Mouse (Mus musculus) liver, adult 2 months (tissue): ENCODE measurements around the gene Bach2. TPM values are rescaled to one million over a fixed set of nuclear protein-coding genes. Genes with fewer than 3 reads are reported as not detected.

Experiments
- DNase-seq: peaks from one replicate; pipeline ENCODE4 v3.0.0-alpha.2; 2011; ENCODE audit warnings: low read depth, low spot score; ENCODE audit errors: extremely low read depth
- H3K27ac ChIP-seq: fragments of 200-500 bp; replicated peaks from 2 replicates; pipeline ENCODE4 v1.5.1; 2012; ENCODE audit warnings: low read depth, mild to moderate bottlenecking, control low read depth, inconsistent platforms, low read length; ENCODE audit not compliant: insufficient read depth
- H3K27me3 ChIP-seq: fragments of 200-500 bp; 2 replicates; pipeline ENCODE4 v1.6.1; 2012; ENCODE audit warnings: mild to moderate bottlenecking, moderate library complexity, low read length, inconsistent platforms; ENCODE audit not compliant: control insufficient read depth, insufficient read depth
- H3K36me3 ChIP-seq: fragments of 200-500 bp; 2 replicates; pipeline ENCODE4 v1.6.1; 2012; ENCODE audit warnings: low read length, inconsistent platforms; ENCODE audit not compliant: control insufficient read depth, insufficient read depth
- H3K4me1 ChIP-seq: fragments of 200-500 bp; 2 replicates; pipeline ENCODE4 v1.6.1; 2011; ENCODE audit warnings: low read length; ENCODE audit not compliant: control insufficient read depth, insufficient read depth
- H3K4me3 ChIP-seq: fragments of 200-500 bp; 2 replicates; pipeline ENCODE4 v1.5.1; 2011; ENCODE audit warnings: low read depth, mild to moderate bottlenecking, control low read depth, low read length, moderate library complexity; ENCODE audit not compliant: insufficient read depth
- H3K79me2 ChIP-seq: fragments of 200-500 bp; 2 replicates; pipeline ENCODE4 v1.6.1; 2012; ENCODE audit warnings: inconsistent platforms, mild to moderate bottlenecking, low read length, moderate library complexity; ENCODE audit not compliant: control insufficient read depth, insufficient read depth
- H3K9ac ChIP-seq: fragments of 200-500 bp; 2 replicates; pipeline ENCODE4 v1.6.1; 2012; ENCODE audit warnings: low read depth, mild to moderate bottlenecking, control low read depth, inconsistent platforms, low read length
- CTCF ChIP-seq: fragments of 200-500 bp; IDR thresholded peaks from 2 replicates; pipeline ENCODE4 v1.5.1; 2011; ENCODE audit warnings: low read depth, low read length, control low read depth
- POLR2A ChIP-seq: fragments of 200-500 bp; IDR thresholded peaks from 2 replicates; pipeline ENCODE4 v1.6.1; 2011; ENCODE audit warnings: low read length, control low read depth; ENCODE audit not compliant: insufficient read depth; ENCODE audit errors: extremely low read depth
- WGBS: fragments of 180-500 bp; shearing (Covaris S2); methylation state at CpG from one replicate; pipeline ENCODE4 v1.1.7; 2018; 5-methylcytosine and 5-hydroxymethylcytosine counted together
- polyA plus RNA-seq: library from polyadenylated mRNA; depleted of rRNA; stranded (reverse); fragments of >200 nt; gene quantifications from 2 replicates; pipeline ENCODE4 v1.2.3, GENCODE M21; 2012
- total RNA-seq: library from RNA; depleted of rRNA; stranded (reverse); fragments of >200 nt; gene quantifications from 2 replicates; pipeline ENCODE4 v1.2.3, GENCODE M21; 2014

Bach2 gene
- total and polyA plus RNA-seq, 2 experiments: 2.1 to 6.0 TPM

DNA sequence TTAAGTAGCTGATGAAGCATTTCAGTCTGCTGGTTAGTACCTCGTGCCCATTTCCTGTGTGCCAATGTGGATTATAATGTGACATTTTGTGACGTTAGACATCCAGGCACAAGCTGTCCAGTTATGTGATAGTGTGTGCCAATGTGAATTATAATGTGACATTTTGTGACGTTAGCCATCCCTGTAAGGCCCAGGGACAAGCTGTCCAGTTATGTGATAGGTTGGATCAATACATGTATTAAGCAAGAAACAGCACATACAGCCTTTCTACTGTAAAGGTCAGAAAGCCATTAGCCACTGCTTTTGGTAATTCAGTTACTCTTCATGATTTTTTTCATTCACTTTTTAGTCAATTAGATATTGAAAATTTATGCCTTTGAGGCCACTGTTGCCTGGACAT lies 76.3 kb downstream of the Bach2 start:
- Histone ChIP-seq H3K4me3 (no peak overlapping the region), H3K79me2 (no peaks in the 10 kb centered on the region), H3K36me3 (peaks cover 2% of the 10 kb centered on the region; the same call in 1 of the 2 replicates), H3K27ac (no peak overlapping the region), H3K9ac (no peak overlapping the region), H3K4me1 (peaks cover 4% of the 10 kb centered on the region), H3K27me3 (no peaks in the 10 kb centered on the region)
- peak; percentile 53 for DNase-seq
- 19% methylated on average over 3 of the region's 3 CpGs for WGBS
- TF ChIP-seq POLR2A (no peak), CTCF (no peak)

DNA sequence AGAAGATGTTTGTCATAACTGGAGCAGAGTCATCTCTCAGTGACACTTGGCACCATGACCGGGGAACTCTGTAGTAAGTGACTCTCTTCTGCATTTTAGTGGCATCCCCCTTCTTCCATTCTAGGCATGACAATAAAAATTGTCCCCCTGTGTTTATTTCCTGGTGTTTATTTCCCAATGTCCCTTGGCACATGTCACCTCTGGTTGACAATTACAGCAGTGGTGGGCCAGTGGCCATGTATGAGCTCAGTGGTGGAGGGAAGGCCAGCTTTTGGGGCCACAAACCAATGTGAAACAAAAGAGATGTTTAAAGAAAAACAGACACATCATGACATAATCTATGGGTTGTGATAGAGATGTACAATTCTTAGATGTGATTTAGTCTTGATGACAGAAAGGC lies 80.0 kb downstream of the Bach2 start:
- no peak overlapping the region for H3K4me3 ChIP-seq
- no peak overlapping the region for H3K9ac ChIP-seq
- WGBS: 95% methylated on average over 1 of the region's 1 CpGs
- peaks cover 4% of the 10 kb centered on the region; the same call in 1 of the 2 replicates for H3K79me2 ChIP-seq
- H3K27ac ChIP-seq: no peak overlapping the region
- TF ChIP-seq POLR2A (no peak), CTCF (no peak)
- no peak for DNase-seq
- peaks cover 2% of the 10 kb centered on the region; the same call in 1 of the 2 replicates for H3K36me3 ChIP-seq
- H3K4me1 ChIP-seq: peaks cover 4% of the 10 kb centered on the region
- H3K27me3 ChIP-seq: no peaks in the 10 kb centered on the region

DNA sequence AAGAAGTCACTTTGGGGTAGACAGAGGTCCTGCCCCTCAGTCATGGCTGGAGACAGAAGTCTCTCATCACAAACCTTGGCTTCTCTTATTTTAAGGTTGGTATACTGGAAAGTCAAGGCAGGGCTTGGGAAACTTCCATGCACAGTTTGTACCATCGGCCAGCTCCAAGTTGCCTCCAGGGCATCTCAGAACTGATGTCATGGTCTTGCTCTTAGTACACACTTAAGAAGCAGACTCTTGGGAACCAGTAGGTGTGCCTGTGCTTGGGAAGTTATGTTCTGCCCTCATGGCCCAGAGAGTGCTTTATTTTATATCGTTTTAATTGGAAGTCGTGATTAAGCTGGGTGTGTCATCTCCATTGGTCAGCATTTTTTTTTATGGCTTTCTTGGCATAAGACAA lies 80.7 kb downstream of the Bach2 start:
- peaks cover 4% of the 10 kb centered on the region; the same call in 1 of the 2 replicates for H3K36me3 ChIP-seq
- peaks cover 8% of the 10 kb centered on the region; the same call in 1 of the 2 replicates for H3K79me2 ChIP-seq
- H3K27me3 ChIP-seq: no peaks in the 10 kb centered on the region
- no peak for DNase-seq
- no peak overlapping the region for H3K27ac ChIP-seq
- H3K4me1 ChIP-seq: peaks cover 4% of the 10 kb centered on the region
- no peak overlapping the region for H3K9ac ChIP-seq
- H3K4me3 ChIP-seq: no peak overlapping the region
- TF ChIP-seq POLR2A (no peak), CTCF (no peak)
- WGBS: 92% methylated on average over 3 of the region's 3 CpGs

- 100% methylated on average over 1 of the region's 1 CpGs for WGBS
- peaks cover 4% of the 10 kb centered on the region for H3K4me1 ChIP-seq
- H3K36me3 ChIP-seq: peaks cover 4% of the 10 kb centered on the region; the same call in 1 of the 2 replicates
- H3K79me2 ChIP-seq: peaks cover 8% of the 10 kb centered on the region; the same call in 1 of the 2 replicates
- DNase-seq: no peak
- no peak overlapping the region for H3K27ac ChIP-seq
- H3K9ac ChIP-seq: no peak overlapping the region
- no peaks in the 10 kb centered on the region for H3K27me3 ChIP-seq
- H3K4me3 ChIP-seq: no peak overlapping the region
- TF ChIP-seq POLR2A: no peak
- no peak for TF ChIP-seq CTCF
Measured at GRCm38 (mm10) chr4:32320039-32320438, 81.4 kb downstream of the Bach2 start.

- H3K4me3 ChIP-seq: no peak overlapping the region
- H3K79me2 ChIP-seq: peaks cover 8% of the 10 kb centered on the region; the same call in 1 of the 2 replicates
- H3K27ac ChIP-seq: no peak overlapping the region
- H3K27me3 ChIP-seq: no peaks in the 10 kb centered on the region
- 0 out of 2 replicates have a peak, but pooled peaks cover 2% of the 10 kb centered on the region for H3K36me3 ChIP-seq
- 98% methylated on average over 6 of the region's 6 CpGs for WGBS
- no peak overlapping the region for H3K9ac ChIP-seq
- H3K4me1 ChIP-seq: no peaks in the 10 kb centered on the region; the same call in 1 of the 2 replicates
- TF ChIP-seq POLR2A (no peak), CTCF (no peak)
- no peak for DNase-seq
Measured at GRCm38 (mm10) chr4:32324111-32324510, 85.5 kb downstream of the Bach2 start.

DNA sequence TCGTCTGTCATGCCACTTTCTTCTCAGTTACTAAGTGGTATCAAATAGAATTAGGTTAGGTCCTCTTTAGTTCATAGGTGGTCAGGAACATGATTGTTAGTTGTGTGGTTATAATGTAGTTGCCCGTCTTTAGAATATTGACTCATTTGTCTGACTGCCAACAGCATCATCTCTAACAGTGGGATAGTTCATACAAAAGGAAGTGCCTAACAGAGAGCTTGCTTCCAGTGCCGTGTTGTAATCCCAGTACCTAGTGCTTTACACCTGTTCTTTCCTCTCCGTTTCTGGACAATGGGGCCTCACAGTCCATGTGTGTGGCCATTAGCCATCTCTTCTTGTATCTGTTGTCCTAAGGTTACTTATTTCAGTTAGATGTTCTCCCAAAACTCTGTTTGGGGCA lies 86.4 kb downstream of the Bach2 start:
- 78% methylated on average over 4 of the region's 4 CpGs for WGBS
- TF ChIP-seq POLR2A (no peak), CTCF (no peak)
- Histone ChIP-seq H3K4me3 (no peak overlapping the region), H3K4me1 (no peaks in the 10 kb centered on the region; the same call in 1 of the 2 replicates), H3K79me2 (peaks cover 8% of the 10 kb centered on the region; the same call in 1 of the 2 replicates), H3K9ac (no peak overlapping the region), H3K27ac (no peak overlapping the region), H3K27me3 (no peaks in the 10 kb centered on the region), H3K36me3 (0 out of 2 replicates have a peak, but pooled peaks cover 2% of the 10 kb centered on the region)
- DNase-seq: no peak
